Mouse (Mus musculus): ENCODE results near the gene Gm7876.
"Not testable (repeated sequence)": the region's sequence is repeated elsewhere in the genome, so short reads cannot be mapped to it uniquely, and the experiment has no call there.

The Gm7876 gene

GRCm38 (mm10) chr14:4708938-4709337 is at the start of gene Gm7876:
Gene Gm7876 (plus strand): TSS chr14:4709238.
- not testable (repeated sequence) for DNase-seq (ENCODE audit: low read depth, low spot score)

DNA sequence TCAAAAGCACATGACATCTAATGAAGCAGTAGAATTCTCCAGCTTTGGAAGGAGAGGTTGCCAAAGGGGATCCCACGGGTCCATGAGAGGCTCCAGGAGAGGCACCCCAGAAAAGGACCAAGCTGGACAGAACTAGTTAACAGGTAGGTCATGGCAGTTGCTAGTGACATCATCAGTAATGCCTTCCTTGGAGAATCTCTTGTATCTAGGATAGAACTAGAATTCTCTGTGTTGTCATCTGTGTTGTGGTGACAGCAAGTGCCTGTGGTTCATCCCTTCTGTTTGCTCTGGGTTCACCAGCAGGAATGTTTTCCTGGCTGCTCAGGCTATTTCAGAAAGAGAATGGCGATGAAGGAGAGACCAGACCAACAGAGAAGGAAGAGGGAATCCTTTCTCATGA is 45.1 kb upstream of the Gm7876 start, which contains the start of gene Gm3239:
Gene Gm3239, plus strand, starts transcription at position 301 of the 400 bp plus-strand sequence.
- not testable (repeated sequence) for DNase-seq (ENCODE audit: low read depth, low spot score)

GRCm38 (mm10) chr14:4726038-4726880 is 17.2 kb downstream of the Gm7876 start, which contains the start of gene Gm3252:
Gene Gm3252 (plus strand): TSS chr14:4726775.
- peak; percentile 49 for DNase-seq (ENCODE audit: low read depth, low spot score)

Measured in ZHBTc4 (cell line).